Mouse (Mus musculus) myocyte (in vitro differentiated cells): Measurements from ENCODE around the gene Camta1. TPM values are rescaled to one million over a fixed set of nuclear protein-coding genes. Genes with fewer than 3 reads are reported as not detected.

Experiments
- H3K27me3 ChIP-seq: one replicate; pipeline ENCODE4 v1.6.1; 2011; ENCODE audit not compliant: control insufficient read depth, insufficient read depth, insufficient read length
- H3K36me3 ChIP-seq: one replicate; pipeline ENCODE4 v1.6.1; 2011; ENCODE audit not compliant: control insufficient read depth, insufficient read depth
- H3K4me2 ChIP-seq: one replicate; pipeline ENCODE4 v1.6.1; 2011; ENCODE audit warnings: low read depth, control low read depth
- H3K4me3 ChIP-seq: one replicate; pipeline ENCODE4 v1.5.1; 2011; ENCODE audit warnings: mild to moderate bottlenecking, control low read depth, moderate library complexity
- H3K79me2 ChIP-seq: one replicate; pipeline ENCODE4 v1.6.1; 2011; ENCODE audit not compliant: control insufficient read depth, insufficient read depth
- H3ac ChIP-seq: one replicate; pipeline ENCODE4 v1.6.1; 2011; ENCODE audit not compliant: control insufficient read depth, insufficient read length
- CEBPB ChIP-seq: IDR thresholded peaks from 2 replicates; pipeline ENCODE4 v1.6.1; 2011; ENCODE audit warnings: mild to moderate bottlenecking, moderate library complexity; ENCODE audit not compliant: poor library complexity, insufficient read depth, severe bottlenecking
- E2F4 ChIP-seq: IDR thresholded peaks from one replicate; pipeline ENCODE4 v1.6.1; 2011; ENCODE audit warnings: mild to moderate bottlenecking, control low read depth, moderate library complexity; ENCODE audit not compliant: insufficient read depth
- MAX ChIP-seq: IDR thresholded peaks from one replicate; pipeline ENCODE4 v1.6.1; 2011; ENCODE audit warnings: low read depth, mild to moderate bottlenecking, control low read depth
- MYOD1 ChIP-seq, 3 experiments: IDR thresholded peaks; one replicate each; pipeline ENCODE4 v1.6.1; 2011; ENCODE audit warnings: control low read depth in 2 of 3, low read depth in 2 of 3, mild to moderate bottlenecking in 2 of 3, moderate library complexity in 1 of 3; ENCODE audit not compliant: insufficient read length in 2 of 3, control insufficient read depth in 1 of 3
- MYOG ChIP-seq, 3 experiments: IDR thresholded peaks; one replicate each; pipeline ENCODE4 v1.6.1; 2011; ENCODE audit warnings: control low read depth in 2 of 3, low read depth in 2 of 3, mild to moderate bottlenecking in 2 of 3; ENCODE audit not compliant: insufficient read length in 2 of 3, control insufficient read depth in 1 of 3, insufficient read depth in 1 of 3
- POLR2A ChIP-seq: IDR thresholded peaks from one replicate; pipeline ENCODE4 v1.6.1; 2011; ENCODE audit warnings: low read depth, mild to moderate bottlenecking, control low read depth, moderate library complexity; ENCODE audit not compliant: insufficient read length
- POLR2AphosphoS2 ChIP-seq: IDR thresholded peaks from one replicate; pipeline ENCODE4 v1.6.1; 2011; ENCODE audit warnings: low read depth, control low read depth; ENCODE audit not compliant: insufficient read length
- REST ChIP-seq: IDR thresholded peaks from one replicate; pipeline ENCODE4 v1.6.1; 2011; ENCODE audit warnings: mild to moderate bottlenecking, control low read depth, moderate library complexity; ENCODE audit not compliant: insufficient read depth, insufficient read length
- SRF ChIP-seq: IDR thresholded peaks from one replicate; pipeline ENCODE4 v1.6.1; 2011; ENCODE audit warnings: low read depth; ENCODE audit not compliant: control insufficient read depth, insufficient read length
- TCF12 ChIP-seq: IDR thresholded peaks from one replicate; pipeline ENCODE4 v1.6.1; 2011; ENCODE audit warnings: mild to moderate bottlenecking, control low read depth; ENCODE audit not compliant: poor library complexity, insufficient read depth, severe bottlenecking
- TCF3 ChIP-seq: IDR thresholded peaks from one replicate; pipeline ENCODE4 v1.6.1; 2011; ENCODE audit warnings: low read depth, control low read depth; ENCODE audit not compliant: insufficient read length
- USF1 ChIP-seq: IDR thresholded peaks from one replicate; pipeline ENCODE4 v1.6.1; 2011; ENCODE audit warnings: low read depth, mild to moderate bottlenecking, control low read depth, moderate library complexity
- polyA plus RNA-seq: library from polyadenylated mRNA; unstranded; fragments of >200 nt; fragmentation: generic; extraction: Trizol; gene quantifications from one replicate; pipeline ENCODE4 v1.2.1, GENCODE M21; 2012; ENCODE audit warnings: missing spikeins

Gene Camta1
- polyA plus RNA-seq, 1 experiment = 40.6 TPM

- H3K79me2 ChIP-seq = no peaks in the 10 kb centered on the region
- H3K4me3 ChIP-seq = no peak overlapping the region
- no peaks in the 10 kb centered on the region for H3K36me3 ChIP-seq
- H3K27me3 ChIP-seq = no peaks in the 10 kb centered on the region
- TF ChIP-seq REST (no peak), TCF12 (no peak), POLR2AphosphoS2 (no peak), MAX (no peak), SRF (no peak), POLR2A (no peak), TCF3 (no peak), CEBPB (no peak), USF1 (no peak), E2F4 (no peak), MYOG (IDR thresholded peaks at IDR 0.05; ENCODE audit: control insufficient read depth in 1 of 3, insufficient read depth in 1 of 3, insufficient read length in 2 of 3, low read depth in 2 of 3) (no peak), MYOD1 (IDR thresholded peaks at IDR 0.05; ENCODE audit: control insufficient read depth in 1 of 3, insufficient read length in 2 of 3, low read depth in 2 of 3) (no peak)
- no peak overlapping the region for H3K4me2 ChIP-seq
- H3ac ChIP-seq = no peak overlapping the region
Measured at GRCm38 (mm10) chr4:151407129-151407528, 454.5 kb downstream of the Camta1 start.

GRCm38 (mm10) chr4:151404581-151405256, 457.0 kb downstream of the Camta1 start:
- H3K79me2 ChIP-seq = no peaks in the 10 kb centered on the region
- H3K36me3 ChIP-seq = no peaks in the 10 kb centered on the region
- no peak overlapping the region for H3ac ChIP-seq
- no peaks in the 10 kb centered on the region for H3K27me3 ChIP-seq
- no peak overlapping the region for H3K4me3 ChIP-seq
- TF ChIP-seq USF1 = no peak
- peak in 2 of 3 experiments; percentile 34 to 75 for TF ChIP-seq MYOD1 (IDR thresholded peaks at IDR 0.05; ENCODE audit: control insufficient read depth in 1 of 3, insufficient read length in 2 of 3, low read depth in 2 of 3)
- peak in 2 of 3 experiments; percentile 56 to 81 for TF ChIP-seq MYOG (IDR thresholded peaks at IDR 0.05; ENCODE audit: control insufficient read depth in 1 of 3, insufficient read depth in 1 of 3, insufficient read length in 2 of 3, low read depth in 2 of 3)
- TF ChIP-seq POLR2A = no peak
- TF ChIP-seq SRF = no peak
- peak; percentile 44 for TF ChIP-seq TCF12
- TF ChIP-seq REST = no peak
- peak; percentile 44 for TF ChIP-seq TCF3
- no peak for TF ChIP-seq POLR2AphosphoS2
- H3K4me2 ChIP-seq = peak overlapping the region; percentile 12

GRCm38 (mm10) chr4:151401685-151402397, 459.8 kb downstream of the Camta1 start:
- Histone ChIP-seq H3ac (no peak overlapping the region), H3K36me3 (no peaks in the 10 kb centered on the region), H3K79me2 (no peaks in the 10 kb centered on the region), H3K27me3 (no peaks in the 10 kb centered on the region), H3K4me2 (no peak overlapping the region), H3K4me3 (no peak overlapping the region)
- TF ChIP-seq TCF3 = no peak
- TF ChIP-seq E2F4 = no peak
- no peak for TF ChIP-seq REST
- no peak for TF ChIP-seq MAX
- no peak for TF ChIP-seq USF1
- no peak for TF ChIP-seq POLR2AphosphoS2
- no peak for TF ChIP-seq SRF
- TF ChIP-seq CEBPB = no peak
- TF ChIP-seq TCF12 = no peak
- TF ChIP-seq POLR2A = no peak
- no peak for TF ChIP-seq MYOG (IDR thresholded peaks at IDR 0.05; ENCODE audit: control insufficient read depth in 1 of 3, insufficient read depth in 1 of 3, insufficient read length in 2 of 3, low read depth in 2 of 3)
- no peak for TF ChIP-seq MYOD1 (IDR thresholded peaks at IDR 0.05; ENCODE audit: control insufficient read depth in 1 of 3, insufficient read length in 2 of 3, low read depth in 2 of 3)

- TF ChIP-seq SRF (no peak), MYOD1 (IDR thresholded peaks at IDR 0.05; ENCODE audit: control insufficient read depth in 1 of 3, insufficient read length in 2 of 3, low read depth in 2 of 3) (no peak), TCF3 (no peak), POLR2A (no peak), MYOG (IDR thresholded peaks at IDR 0.05; ENCODE audit: control insufficient read depth in 1 of 3, insufficient read depth in 1 of 3, insufficient read length in 2 of 3, low read depth in 2 of 3) (no peak), MAX (no peak), E2F4 (no peak), TCF12 (no peak), USF1 (no peak), CEBPB (no peak), POLR2AphosphoS2 (no peak), REST (no peak)
- no peaks in the 10 kb centered on the region for H3K79me2 ChIP-seq
- no peak overlapping the region for H3K4me3 ChIP-seq
- H3ac ChIP-seq = no peak overlapping the region
- H3K36me3 ChIP-seq = no peaks in the 10 kb centered on the region
- H3K27me3 ChIP-seq = peaks cover 4% of the 10 kb centered on the region
- H3K4me2 ChIP-seq = no peak overlapping the region
Measured at GRCm38 (mm10) chr4:151396536-151396935, 465.1 kb downstream of the Camta1 start.
